Mouse (Mus musculus): ENCODE measurements around the gene Ripk4. TPM values are rescaled to one million over a fixed set of nuclear protein-coding genes. Genes with fewer than 3 reads are reported as not detected.
A peak's percentile ranks its signal among the peaks of the same experiment; 100 is the strongest.

Ripk4 gene
- polyA plus RNA-seq, 1 experiment from 2014 or later = 8.9 TPM

- Histone ChIP-seq H3K4me1 (peaks cover 10% of the 10 kb centered on the region; the same call in 1 of the 2 replicates), H3K27me3 (peaks cover 63% of the 10 kb centered on the region), H3K27ac (no peak overlapping the region), H3K4me2 (replicated peaks) (no peak overlapping the region), H3K9ac (no peak overlapping the region), H3K36me3 (no peaks in the 10 kb centered on the region), H3K4me3 (no peak overlapping the region), H3K9me3 (no peaks in the 10 kb centered on the region)
- ATAC-seq (ENCODE audit: insufficient number of reproducible peaks, insufficient read depth, low FRiP score, low TSS enrichment) = no peak
- 53% methylated on average over 2 of the region's 2 CpGs for WGBS
These were observed 1.0 kb upstream of the Ripk4 start for GRCm38 (mm10) chr16:97764626-97765025.

DNA sequence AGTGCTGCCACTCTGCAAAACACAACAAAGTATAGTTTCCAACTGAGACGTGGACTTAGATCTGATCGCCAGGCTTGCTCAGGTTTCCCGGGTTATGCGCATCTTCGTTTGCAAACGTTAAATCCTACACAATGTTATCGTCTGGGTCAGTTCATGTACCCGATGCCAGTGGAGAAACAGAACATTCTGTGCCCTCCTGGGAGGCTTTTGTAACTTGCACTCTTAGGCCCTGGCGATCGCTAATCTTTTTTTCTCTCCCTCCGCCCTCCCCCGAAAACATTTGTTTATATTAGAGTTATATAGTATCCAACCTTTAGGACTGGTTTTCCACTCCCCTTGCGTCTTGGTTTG lies 378 bp upstream of the Ripk4 start:
- H3K4me1 ChIP-seq = peaks cover 10% of the 10 kb centered on the region; the same call in 1 of the 2 replicates
- no peaks in the 10 kb centered on the region for H3K9me3 ChIP-seq
- H3K9ac ChIP-seq = no peak overlapping the region
- H3K4me2 ChIP-seq (replicated peaks) = peak overlapping the region; percentile 75
- WGBS = 11% methylated on average over 13 of the region's 13 CpGs
- peak overlapping the region; percentile 44 for H3K4me3 ChIP-seq
- no peaks in the 10 kb centered on the region for H3K36me3 ChIP-seq
- peaks cover 63% of the 10 kb centered on the region for H3K27me3 ChIP-seq
- no peak for ATAC-seq (ENCODE audit: insufficient number of reproducible peaks, insufficient read depth, low FRiP score, low TSS enrichment)
- no peak overlapping the region for H3K27ac ChIP-seq

DNA sequence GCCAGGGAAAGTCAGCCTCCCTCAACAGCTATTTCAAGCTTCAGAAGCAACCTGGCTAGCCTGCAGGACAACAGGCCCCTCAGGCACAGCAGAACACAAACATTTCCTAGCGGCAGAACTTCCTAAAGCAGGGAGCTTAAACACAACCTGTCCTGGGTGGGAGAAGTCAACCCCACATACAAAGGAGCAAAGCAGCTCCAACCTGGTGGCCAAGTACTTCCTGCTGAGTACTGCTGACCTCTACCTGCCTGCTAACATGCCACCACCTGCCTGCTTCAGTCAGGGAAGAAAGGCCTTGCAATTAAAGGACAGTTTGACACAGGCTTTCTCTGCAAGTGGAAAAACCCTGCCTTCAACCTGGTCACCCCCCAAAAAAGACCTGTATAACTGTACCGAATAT lies 1.8 kb downstream of the Ripk4 start:
- peak overlapping the region; percentile 75 for H3K4me2 ChIP-seq (replicated peaks)
- H3K4me1 ChIP-seq = peaks cover 10% of the 10 kb centered on the region; the same call in 1 of the 2 replicates
- H3K9ac ChIP-seq = no peak overlapping the region
- no peak overlapping the region for H3K27ac ChIP-seq
- no peaks in the 10 kb centered on the region for H3K9me3 ChIP-seq
- no peak for ATAC-seq (ENCODE audit: insufficient number of reproducible peaks, insufficient read depth, low FRiP score, low TSS enrichment)
- WGBS = 44% methylated on average over 2 of the region's 2 CpGs
- 0 out of 2 replicates have a peak overlapping the region, but pooled peaks have one; percentile 44 for H3K4me3 ChIP-seq
- H3K27me3 ChIP-seq = peaks cover 59% of the 10 kb centered on the region
- no peaks in the 10 kb centered on the region for H3K36me3 ChIP-seq

- Histone ChIP-seq H3K27me3 (peaks cover 40% of the 10 kb centered on the region), H3K27ac (no peak overlapping the region)
- no peak for ATAC-seq (ENCODE audit: insufficient number of reproducible peaks, insufficient read depth, low FRiP score, low TSS enrichment)
These were observed 3.9 kb downstream of the Ripk4 start for GRCm38 (mm10) chr16:97759681-97760080.

GRCm38 (mm10) chr16:97758288-97758687 lies 5.3 kb downstream of the Ripk4 start:
- no peak for ATAC-seq (ENCODE audit: insufficient number of reproducible peaks, insufficient read depth, low FRiP score, low TSS enrichment)
- H3K27ac ChIP-seq = no peak overlapping the region
- no peaks in the 10 kb centered on the region for H3K9me3 ChIP-seq
- H3K36me3 ChIP-seq = no peaks in the 10 kb centered on the region
- H3K4me1 ChIP-seq = peaks cover 4% of the 10 kb centered on the region; the same call in 1 of the 2 replicates
- no peak overlapping the region for H3K4me3 ChIP-seq
- no peak overlapping the region for H3K4me2 ChIP-seq (replicated peaks)
- WGBS = 62% methylated on average over 2 of the region's 2 CpGs
- no peak overlapping the region for H3K9ac ChIP-seq
- H3K27me3 ChIP-seq = peaks cover 28% of the 10 kb centered on the region

More at GRCm38 (mm10) chr16:97759681-97760080, 3.9 kb downstream of the Ripk4 start:
- Histone ChIP-seq H3K4me3 (no peak overlapping the region), H3K4me2 (replicated peaks) (no peak overlapping the region), H3K4me1 (peaks cover 10% of the 10 kb centered on the region; the same call in 1 of the 2 replicates), H3K9ac (no peak overlapping the region), H3K36me3 (no peaks in the 10 kb centered on the region), H3K9me3 (no peaks in the 10 kb centered on the region)
- WGBS = 40% methylated on average over 3 of the region's 3 CpGs

DNA sequence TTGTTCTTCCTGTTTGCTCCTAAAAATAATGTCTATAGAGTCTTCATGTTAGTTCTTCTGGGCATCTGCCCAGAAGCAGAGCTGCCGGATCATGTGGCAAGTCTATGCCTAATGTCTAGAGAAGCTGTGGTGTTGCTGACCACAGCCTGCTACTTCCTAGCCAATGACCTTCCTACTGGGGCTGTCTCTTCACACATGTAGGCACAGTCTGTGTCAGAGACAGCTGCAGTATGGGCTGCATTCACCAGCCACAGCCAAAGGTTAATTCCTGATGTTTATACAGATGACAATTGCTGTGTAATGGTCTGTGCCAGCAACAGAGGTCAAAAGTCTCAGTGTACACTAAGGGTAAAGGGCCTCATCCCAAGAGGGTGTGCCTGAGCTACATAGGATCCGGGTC lies 7.1 kb downstream of the Ripk4 start:
- Histone ChIP-seq H3K36me3 (no peaks in the 10 kb centered on the region), H3K4me2 (replicated peaks) (no peak overlapping the region), H3K27me3 (peaks cover 10% of the 10 kb centered on the region), H3K4me3 (no peak overlapping the region), H3K9ac (no peak overlapping the region), H3K4me1 (no peaks in the 10 kb centered on the region), H3K27ac (no peak overlapping the region), H3K9me3 (no peaks in the 10 kb centered on the region)
- WGBS = 51% methylated on average over 2 of the region's 2 CpGs
- no peak for ATAC-seq (ENCODE audit: insufficient number of reproducible peaks, insufficient read depth, low FRiP score, low TSS enrichment)

GRCm38 (mm10) chr16:97752316-97752941 lies 11.2 kb downstream of the Ripk4 start:
- H3K27me3 ChIP-seq = no peaks in the 10 kb centered on the region
- 84% methylated on average over 3 of the region's 3 CpGs for WGBS
- H3K4me2 ChIP-seq (replicated peaks) = no peak overlapping the region
- no peaks in the 10 kb centered on the region for H3K9me3 ChIP-seq
- H3K36me3 ChIP-seq = no peaks in the 10 kb centered on the region
- H3K27ac ChIP-seq = no peak overlapping the region
- no peaks in the 10 kb centered on the region for H3K4me1 ChIP-seq
- ATAC-seq (ENCODE audit: insufficient number of reproducible peaks, insufficient read depth, low FRiP score, low TSS enrichment) = no peak
- H3K4me3 ChIP-seq = no peak overlapping the region
- no peak overlapping the region for H3K9ac ChIP-seq

DNA sequence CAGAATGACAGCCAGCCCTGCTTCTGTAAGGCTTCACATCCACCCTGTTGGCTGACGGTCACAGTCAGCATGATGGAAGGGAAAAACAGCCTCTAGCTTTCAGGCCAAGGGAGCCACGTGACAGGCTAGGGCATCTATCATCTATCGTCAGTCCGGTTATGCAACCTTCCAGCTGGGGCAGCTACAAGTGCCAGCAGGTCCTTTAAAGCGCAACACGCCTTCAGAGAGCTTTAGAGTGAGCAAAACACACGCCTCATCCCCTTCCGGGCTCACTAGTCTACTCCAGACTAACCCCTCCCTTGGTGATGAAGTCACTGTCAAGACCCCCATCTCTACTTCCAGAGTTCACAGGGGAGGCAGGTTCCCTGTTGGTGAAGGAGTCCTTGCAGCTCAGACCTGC lies 11.7 kb downstream of the Ripk4 start:
- H3K4me3 ChIP-seq = no peak overlapping the region
- no peaks in the 10 kb centered on the region for H3K4me1 ChIP-seq
- no peaks in the 10 kb centered on the region for H3K27me3 ChIP-seq
- no peak overlapping the region for H3K9ac ChIP-seq
- no peaks in the 10 kb centered on the region for H3K9me3 ChIP-seq
- no peak overlapping the region for H3K4me2 ChIP-seq (replicated peaks)
- no peak overlapping the region for H3K27ac ChIP-seq
- 66% methylated on average over 8 of the region's 8 CpGs for WGBS
- ATAC-seq (ENCODE audit: insufficient number of reproducible peaks, insufficient read depth, low FRiP score, low TSS enrichment) = no peak
- H3K36me3 ChIP-seq = no peaks in the 10 kb centered on the region

GRCm38 (mm10) chr16:97748421-97748820 lies 15.2 kb downstream of the Ripk4 start:
- Histone ChIP-seq H3K4me2 (replicated peaks) (no peak overlapping the region), H3K27me3 (no peaks in the 10 kb centered on the region), H3K9me3 (no peaks in the 10 kb centered on the region), H3K9ac (no peak overlapping the region), H3K36me3 (no peaks in the 10 kb centered on the region), H3K27ac (no peak overlapping the region), H3K4me1 (no peaks in the 10 kb centered on the region), H3K4me3 (no peak overlapping the region)
- WGBS = 87% methylated on average over 6 of the region's 6 CpGs
- no peak for ATAC-seq (ENCODE audit: insufficient number of reproducible peaks, insufficient read depth, low FRiP score, low TSS enrichment)

DNA sequence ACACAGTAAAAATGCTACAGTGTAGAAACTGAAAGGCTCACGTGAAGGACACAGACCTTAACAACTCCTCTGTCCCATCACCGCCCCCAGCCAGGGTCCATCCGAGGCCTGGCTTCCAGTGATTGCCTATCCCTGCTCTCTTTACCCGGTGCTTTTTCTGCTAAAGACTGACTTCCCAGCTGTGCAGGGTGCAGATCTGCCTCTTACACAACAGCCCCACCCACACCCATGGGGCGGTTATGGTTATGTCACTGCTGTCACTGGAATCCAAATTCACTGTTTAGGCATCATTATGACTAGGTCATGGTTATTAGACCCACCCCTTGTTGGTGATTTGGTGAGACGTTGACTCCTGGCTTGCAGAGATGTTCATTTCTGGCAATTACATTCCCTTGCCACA lies 25.6 kb downstream of the Ripk4 start:
- no peak for ATAC-seq (ENCODE audit: insufficient number of reproducible peaks, insufficient read depth, low FRiP score, low TSS enrichment)

GRCm38 (mm10) chr16:97736562-97736961 lies 27.0 kb downstream of the Ripk4 start:
- Histone ChIP-seq H3K9ac (no peak overlapping the region), H3K27ac (no peak overlapping the region), H3K4me1 (no peaks in the 10 kb centered on the region), H3K36me3 (no peaks in the 10 kb centered on the region), H3K9me3 (no peaks in the 10 kb centered on the region), H3K27me3 (no peaks in the 10 kb centered on the region), H3K4me2 (replicated peaks) (no peak overlapping the region), H3K4me3 (no peak overlapping the region)
- 88% methylated on average over 2 of the region's 2 CpGs for WGBS
- ATAC-seq (ENCODE audit: insufficient number of reproducible peaks, insufficient read depth, low FRiP score, low TSS enrichment) = no peak

More for the DNA sequence above, 25.6 kb downstream of the Ripk4 start:
- Histone ChIP-seq H3K27ac (no peak overlapping the region), H3K4me1 (no peaks in the 10 kb centered on the region), H3K4me2 (replicated peaks) (no peak overlapping the region), H3K4me3 (no peak overlapping the region), H3K9ac (no peak overlapping the region), H3K27me3 (no peaks in the 10 kb centered on the region), H3K36me3 (no peaks in the 10 kb centered on the region), H3K9me3 (no peaks in the 10 kb centered on the region)
- WGBS = 80% methylated on average over 6 of the region's 6 CpGs

DNA sequence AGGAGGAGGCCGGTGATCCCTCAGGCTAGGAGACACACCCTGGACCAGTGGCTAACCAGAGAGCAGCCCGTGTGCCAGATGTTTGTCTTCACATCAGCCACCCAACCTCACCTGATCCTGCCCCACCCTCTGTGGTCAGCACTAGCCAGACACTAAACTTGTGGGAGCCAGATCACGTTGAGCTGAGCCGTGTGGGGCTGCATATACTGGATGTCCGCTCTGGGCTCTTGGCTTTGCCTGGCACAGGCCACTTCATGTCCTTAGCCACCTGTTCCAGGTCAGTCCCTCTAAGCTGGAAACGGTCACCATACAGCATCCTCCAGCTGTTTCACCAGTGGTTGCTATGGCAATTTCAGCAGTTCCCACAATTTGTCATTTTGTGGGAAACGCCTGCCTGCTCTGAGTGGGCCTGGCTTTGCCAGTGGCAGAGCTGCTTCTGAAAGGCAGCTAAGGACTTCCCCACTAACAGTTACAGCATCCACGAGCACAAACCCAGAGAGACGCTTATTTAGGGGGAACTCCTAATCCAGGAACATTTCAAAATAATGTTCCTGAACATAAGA lies 28.7 kb downstream of the Ripk4 start:
- H3K27me3 ChIP-seq = no peaks in the 10 kb centered on the region
- H3K4me2 ChIP-seq (replicated peaks) = no peak overlapping the region
- no peak overlapping the region for H3K27ac ChIP-seq
- H3K4me3 ChIP-seq = no peak overlapping the region
- no peak for ATAC-seq (ENCODE audit: insufficient number of reproducible peaks, insufficient read depth, low FRiP score, low TSS enrichment)
- 59% methylated on average over 9 of the region's 9 CpGs for WGBS
- no peaks in the 10 kb centered on the region for H3K36me3 ChIP-seq
- no peaks in the 10 kb centered on the region for H3K4me1 ChIP-seq
- no peak overlapping the region for H3K9ac ChIP-seq
- H3K9me3 ChIP-seq = no peaks in the 10 kb centered on the region

All from embryonic facial prominence, embryonic 12.5 days (tissue).